Mouse (Mus musculus): ENCODE measurements around the gene Gm28434. TPM values are rescaled to one million over a fixed set of nuclear protein-coding genes. Genes with fewer than 3 reads are reported as not detected.

Gene Gm28434
- polyA plus RNA-seq, 1 experiment from 2014 or later: not detected

DNA sequence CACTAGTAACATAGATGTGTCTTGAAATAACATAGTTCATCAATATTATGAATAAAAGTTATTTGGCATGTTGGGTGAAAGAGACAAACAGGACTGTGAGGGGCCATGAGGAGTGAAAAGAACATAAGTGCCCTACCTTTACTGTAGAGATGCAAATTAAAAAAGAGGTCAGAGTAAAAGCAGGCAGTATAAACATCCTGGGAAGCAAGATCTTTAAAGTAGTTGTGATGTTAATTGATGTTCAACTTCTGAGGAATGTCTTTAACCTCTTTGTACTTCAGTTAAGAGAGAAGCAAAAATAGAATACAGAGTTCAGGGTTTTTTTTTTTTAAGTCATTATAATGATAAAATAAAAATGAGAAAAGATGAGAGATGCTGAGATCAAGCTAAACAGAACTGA, 35.9 kb downstream of the Gm28434 start:
- Histone ChIP-seq H3K4me1 (ENCODE audit: control insufficient read depth, insufficient read depth, low read length) (no peaks in the 10 kb centered on the region), H3K27me3 (ENCODE audit: control insufficient read depth, insufficient read depth, low read length) (no peaks in the 10 kb centered on the region), H3K9me3 (ENCODE audit: control insufficient read depth, low read depth, low read length) (no peaks in the 10 kb centered on the region), H3K36me3 (ENCODE audit: control insufficient read depth, insufficient read depth, low read length) (no peaks in the 10 kb centered on the region), H3K4me2 (replicated peaks; ENCODE audit: low read depth, low read length) (no peak overlapping the region), H3K9ac (replicated peaks; ENCODE audit: low read depth, low read length) (no peak overlapping the region), H3K27ac (ENCODE audit: low read length) (no peak overlapping the region), H3K4me3 (ENCODE audit: low read depth, low read length) (no peak overlapping the region)
- ATAC-seq (ENCODE audit: insufficient number of reproducible peaks, insufficient read depth, low FRiP score, low read depth): no peak

Other genes starting within 250 kb of the Gm28434 start
- not detected in 2 replicates for gene Csn1s2a, start 194.9 kb upstream of the Gm28434 start, polyA plus RNA-seq (2014; fragmentation: Nextera tagmentation; extraction: Ambion mirVana)
- gene Csn1s2b, start 161.4 kb upstream of the Gm28434 start, polyA plus RNA-seq (2014; fragmentation: Nextera tagmentation; extraction: Ambion mirVana): not detected in 2 replicates
- gene Prr27, start 143.8 kb upstream of the Gm28434 start, polyA plus RNA-seq (2014; fragmentation: Nextera tagmentation; extraction: Ambion mirVana): not detected in 2 replicates
- gene Odam, start 84.5 kb upstream of the Gm28434 start, polyA plus RNA-seq (2014; fragmentation: Nextera tagmentation; extraction: Ambion mirVana): not detected in 2 replicates
- gene Csn3, start 43.9 kb upstream of the Gm28434 start, polyA plus RNA-seq (2014; fragmentation: Nextera tagmentation; extraction: Ambion mirVana): not detected in 2 replicates
- not detected in 2 replicates for gene 2310003L06Rik, start 58 bp upstream of the Gm28434 start, polyA plus RNA-seq (2014; fragmentation: Nextera tagmentation; extraction: Ambion mirVana)
- not detected in 2 replicates for gene Cabs1, start 9.9 kb downstream of the Gm28434 start, polyA plus RNA-seq (2014; fragmentation: Nextera tagmentation; extraction: Ambion mirVana)
- gene Smr3a, start 33.0 kb downstream of the Gm28434 start, polyA plus RNA-seq (2014; fragmentation: Nextera tagmentation; extraction: Ambion mirVana): not detected in 2 replicates
- gene Smr2, start 117.0 kb downstream of the Gm28434 start, polyA plus RNA-seq (2014; fragmentation: Nextera tagmentation; extraction: Ambion mirVana): not detected in 2 replicates
- not detected in 2 replicates for gene Gm11116, start 142.0 kb downstream of the Gm28434 start, polyA plus RNA-seq (2014; fragmentation: Nextera tagmentation; extraction: Ambion mirVana)
- gene Gm11115, start 184.6 kb downstream of the Gm28434 start, polyA plus RNA-seq (2014; fragmentation: Nextera tagmentation; extraction: Ambion mirVana): not detected in 2 replicates

All from stomach, embryonic 14.5 days (tissue).